Mouse (Mus musculus): ENCODE data around the gene Ppif. TPM values are rescaled to one million over a fixed set of nuclear protein-coding genes. Genes with fewer than 3 reads are reported as not detected.

The Ppif gene
- polyA plus RNA-seq, 1 experiment from 2014 or later: 34.6 TPM

- H3K4me1 ChIP-seq (ENCODE audit: control insufficient read depth, insufficient read depth, low read depth, low read length): peaks cover 3% of the 10 kb centered on the region; the same call in 1 of the 2 replicates
- H3K4me3 ChIP-seq (ENCODE audit: low read length): no peak overlapping the region
- no peak overlapping the region for H3K4me2 ChIP-seq (ENCODE audit: low read length)
- H3K9me3 ChIP-seq (ENCODE audit: control insufficient read depth, low read length): no peaks in the 10 kb centered on the region
- H3K27ac ChIP-seq (ENCODE audit: low read depth, low read length): no peak overlapping the region
- no peak overlapping the region for H3K9ac ChIP-seq (ENCODE audit: low read depth, low read length)
- no peak for ATAC-seq
- H3K27me3 ChIP-seq (replicated peaks; ENCODE audit: control insufficient read depth, insufficient read depth, low read length): no peaks in the 10 kb centered on the region
- no peaks in the 10 kb centered on the region for H3K36me3 ChIP-seq (ENCODE audit: control insufficient read depth, insufficient read depth, low read length)
- WGBS: 64% methylated on average over 4 of the region's 4 CpGs
Observed at GRCm38 (mm10) chr14:25710073-25710472, 16.1 kb downstream of the Ppif start.

- Histone ChIP-seq H3K27me3 (replicated peaks; ENCODE audit: control insufficient read depth, insufficient read depth, low read length) (no peaks in the 10 kb centered on the region), H3K9ac (ENCODE audit: low read depth, low read length) (no peak overlapping the region), H3K36me3 (ENCODE audit: control insufficient read depth, insufficient read depth, low read length) (no peaks in the 10 kb centered on the region), H3K4me2 (ENCODE audit: low read length) (no peak overlapping the region), H3K4me1 (ENCODE audit: control insufficient read depth, insufficient read depth, low read depth, low read length) (peaks cover 3% of the 10 kb centered on the region; the same call in 1 of the 2 replicates), H3K27ac (ENCODE audit: low read depth, low read length) (no peak overlapping the region), H3K9me3 (ENCODE audit: control insufficient read depth, low read length) (no peaks in the 10 kb centered on the region), H3K4me3 (ENCODE audit: low read length) (no peak overlapping the region)
- ATAC-seq: no peak
- 61% methylated on average over 4 of the region's 4 CpGs for WGBS
Observed at GRCm38 (mm10) chr14:25710681-25711080, 16.7 kb downstream of the Ppif start.

GRCm38 (mm10) chr14:25711177-25711576 lies 17.2 kb downstream of the Ppif start:
- Histone ChIP-seq H3K36me3 (ENCODE audit: control insufficient read depth, insufficient read depth, low read length) (no peaks in the 10 kb centered on the region), H3K9me3 (ENCODE audit: control insufficient read depth, low read length) (no peaks in the 10 kb centered on the region), H3K27me3 (replicated peaks; ENCODE audit: control insufficient read depth, insufficient read depth, low read length) (no peaks in the 10 kb centered on the region), H3K9ac (ENCODE audit: low read depth, low read length) (no peak overlapping the region), H3K4me1 (ENCODE audit: control insufficient read depth, insufficient read depth, low read depth, low read length) (peaks cover 3% of the 10 kb centered on the region; the same call in 1 of the 2 replicates), H3K4me2 (ENCODE audit: low read length) (no peak overlapping the region), H3K4me3 (ENCODE audit: low read length) (no peak overlapping the region), H3K27ac (ENCODE audit: low read depth, low read length) (no peak overlapping the region)
- WGBS: 56% methylated on average over 7 of the region's 7 CpGs
- ATAC-seq: no peak

GRCm38 (mm10) chr14:25711602-25712001 lies 17.6 kb downstream of the Ppif start:
- Histone ChIP-seq H3K36me3 (ENCODE audit: control insufficient read depth, insufficient read depth, low read length) (no peaks in the 10 kb centered on the region), H3K4me1 (ENCODE audit: control insufficient read depth, insufficient read depth, low read depth, low read length) (peaks cover 3% of the 10 kb centered on the region; the same call in 1 of the 2 replicates), H3K4me3 (ENCODE audit: low read length) (no peak overlapping the region), H3K9ac (ENCODE audit: low read depth, low read length) (no peak overlapping the region), H3K4me2 (ENCODE audit: low read length) (no peak overlapping the region), H3K27me3 (replicated peaks; ENCODE audit: control insufficient read depth, insufficient read depth, low read length) (no peaks in the 10 kb centered on the region), H3K27ac (ENCODE audit: low read depth, low read length) (no peak overlapping the region), H3K9me3 (ENCODE audit: control insufficient read depth, low read length) (no peaks in the 10 kb centered on the region)
- no peak for ATAC-seq
- WGBS: 67% methylated on average over 8 of the region's 8 CpGs

GRCm38 (mm10) chr14:25713443-25713842 lies 19.5 kb downstream of the Ppif start:
- peaks cover 3% of the 10 kb centered on the region; the same call in 1 of the 2 replicates for H3K4me1 ChIP-seq (ENCODE audit: control insufficient read depth, insufficient read depth, low read depth, low read length)
- H3K27me3 ChIP-seq (replicated peaks; ENCODE audit: control insufficient read depth, insufficient read depth, low read length): no peaks in the 10 kb centered on the region
- no peak overlapping the region for H3K9ac ChIP-seq (ENCODE audit: low read depth, low read length)
- H3K36me3 ChIP-seq (ENCODE audit: control insufficient read depth, insufficient read depth, low read length): no peaks in the 10 kb centered on the region
- WGBS: 24% methylated on average over 4 of the region's 4 CpGs
- H3K4me2 ChIP-seq (ENCODE audit: low read length): no peak overlapping the region
- H3K27ac ChIP-seq (ENCODE audit: low read depth, low read length): no peak overlapping the region
- H3K4me3 ChIP-seq (ENCODE audit: low read length): no peak overlapping the region
- 0 out of 2 replicates have a peak, but pooled peaks have one; percentile 48 for ATAC-seq
- no peaks in the 10 kb centered on the region for H3K9me3 ChIP-seq (ENCODE audit: control insufficient read depth, low read length)

GRCm38 (mm10) chr14:25716528-25716927 lies 22.6 kb downstream of the Ppif start:
- ATAC-seq: no peak

GRCm38 (mm10) chr14:25717718-25718117 lies 23.8 kb downstream of the Ppif start:
- 77% methylated on average over 8 of the region's 8 CpGs for WGBS
- ATAC-seq: no peak
- no peaks in the 10 kb centered on the region for H3K27me3 ChIP-seq (replicated peaks; ENCODE audit: control insufficient read depth, insufficient read depth, low read length)
- H3K9me3 ChIP-seq (ENCODE audit: control insufficient read depth, low read length): no peaks in the 10 kb centered on the region
- no peak overlapping the region for H3K4me3 ChIP-seq (ENCODE audit: low read length)
- H3K4me1 ChIP-seq (ENCODE audit: control insufficient read depth, insufficient read depth, low read depth, low read length): no peaks in the 10 kb centered on the region; the same call in 1 of the 2 replicates
- H3K4me2 ChIP-seq (ENCODE audit: low read length): no peak overlapping the region
- no peaks in the 10 kb centered on the region for H3K36me3 ChIP-seq (ENCODE audit: control insufficient read depth, insufficient read depth, low read length)
- no peak overlapping the region for H3K9ac ChIP-seq (ENCODE audit: low read depth, low read length)
- H3K27ac ChIP-seq (ENCODE audit: low read depth, low read length): no peak overlapping the region

More at GRCm38 (mm10) chr14:25716528-25716927, 22.6 kb downstream of the Ppif start:
- no peaks in the 10 kb centered on the region; the same call in 1 of the 2 replicates for H3K4me1 ChIP-seq (ENCODE audit: control insufficient read depth, insufficient read depth, low read depth, low read length)
- H3K36me3 ChIP-seq (ENCODE audit: control insufficient read depth, insufficient read depth, low read length): no peaks in the 10 kb centered on the region
- H3K4me2 ChIP-seq (ENCODE audit: low read length): no peak overlapping the region
- H3K9me3 ChIP-seq (ENCODE audit: control insufficient read depth, low read length): no peaks in the 10 kb centered on the region
- H3K9ac ChIP-seq (ENCODE audit: low read depth, low read length): no peak overlapping the region
- H3K27me3 ChIP-seq (replicated peaks; ENCODE audit: control insufficient read depth, insufficient read depth, low read length): no peaks in the 10 kb centered on the region
- WGBS: 72% methylated on average over 1 of the region's 1 CpGs
- H3K27ac ChIP-seq (ENCODE audit: low read depth, low read length): no peak overlapping the region
- H3K4me3 ChIP-seq (ENCODE audit: low read length): no peak overlapping the region

GRCm38 (mm10) chr14:25718471-25718870 lies 24.5 kb downstream of the Ppif start:
- 0% methylated on average over 2 of the region's 2 CpGs for WGBS
- no peak overlapping the region for H3K9ac ChIP-seq (ENCODE audit: low read depth, low read length)
- H3K4me1 ChIP-seq (ENCODE audit: control insufficient read depth, insufficient read depth, low read depth, low read length): no peaks in the 10 kb centered on the region; the same call in 1 of the 2 replicates
- H3K4me3 ChIP-seq (ENCODE audit: low read length): no peak overlapping the region
- no peak for ATAC-seq
- H3K27me3 ChIP-seq (replicated peaks; ENCODE audit: control insufficient read depth, insufficient read depth, low read length): no peaks in the 10 kb centered on the region
- no peaks in the 10 kb centered on the region for H3K36me3 ChIP-seq (ENCODE audit: control insufficient read depth, insufficient read depth, low read length)
- H3K4me2 ChIP-seq (ENCODE audit: low read length): no peak overlapping the region
- H3K27ac ChIP-seq (ENCODE audit: low read depth, low read length): no peak overlapping the region
- no peaks in the 10 kb centered on the region for H3K9me3 ChIP-seq (ENCODE audit: control insufficient read depth, low read length)

GRCm38 (mm10) chr14:25719371-25719770 lies 25.4 kb downstream of the Ppif start:
- Histone ChIP-seq H3K36me3 (ENCODE audit: control insufficient read depth, insufficient read depth, low read length) (no peaks in the 10 kb centered on the region), H3K27ac (ENCODE audit: low read depth, low read length) (no peak overlapping the region), H3K4me2 (ENCODE audit: low read length) (no peak overlapping the region), H3K9ac (ENCODE audit: low read depth, low read length) (no peak overlapping the region), H3K27me3 (replicated peaks; ENCODE audit: control insufficient read depth, insufficient read depth, low read length) (no peaks in the 10 kb centered on the region), H3K9me3 (ENCODE audit: control insufficient read depth, low read length) (no peaks in the 10 kb centered on the region), H3K4me3 (ENCODE audit: low read length) (no peak overlapping the region), H3K4me1 (ENCODE audit: control insufficient read depth, insufficient read depth, low read depth, low read length) (peaks cover 4% of the 10 kb centered on the region)
- ATAC-seq: no peak
- 55% methylated on average over 9 of the region's 9 CpGs for WGBS

All from hindbrain, embryonic 16.5 days (tissue).